Mouse (Mus musculus): ENCODE data around the gene Syn2. TPM values are rescaled to one million over a fixed set of nuclear protein-coding genes. Genes with fewer than 3 reads are reported as not detected.

The Syn2 gene
- total RNA-seq, 4 experiments from 2014 or later = 18.0 to 39.1 (median 25.6) TPM

DNA sequence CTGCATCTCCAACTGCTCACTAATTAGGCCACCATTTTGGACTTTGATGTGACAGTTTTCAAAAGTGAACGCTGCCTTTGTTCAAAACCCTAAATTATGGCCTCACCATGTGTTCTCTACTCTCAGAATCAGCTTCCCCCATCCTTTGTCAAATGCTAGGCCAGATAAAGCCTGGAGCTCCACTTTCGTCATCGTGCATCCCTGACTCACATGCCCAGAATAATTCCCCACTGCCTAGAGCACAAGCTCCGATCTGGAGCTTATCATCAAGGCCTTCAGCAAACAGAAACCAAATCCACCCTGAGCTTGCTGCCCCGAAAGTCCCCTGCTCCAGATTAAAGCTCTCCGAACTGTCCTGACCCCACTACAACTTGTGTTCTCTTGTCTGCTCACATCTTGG is 157.9 kb downstream of the Syn2 start:
- DNase-seq = no peak

DNA sequence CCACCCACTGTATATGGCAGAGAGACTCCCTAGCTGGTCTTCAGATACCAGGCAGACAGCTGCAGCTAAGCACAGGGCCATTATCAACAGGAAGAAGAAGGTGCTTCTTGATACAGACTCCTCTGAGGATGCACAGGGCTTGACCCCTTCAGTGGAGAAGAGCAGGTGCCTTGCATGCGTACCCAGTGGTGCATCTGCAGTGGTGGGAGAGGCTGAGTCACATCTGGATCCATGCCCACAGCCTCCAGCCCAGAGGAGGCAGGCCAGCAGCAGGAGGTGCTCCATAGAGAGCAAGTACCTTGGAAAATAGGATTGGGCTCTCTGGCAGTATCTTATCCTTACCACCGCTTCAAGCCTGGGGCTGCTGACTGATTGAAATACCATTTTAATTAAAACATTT is 159.2 kb downstream of the Syn2 start:
- no peak for DNase-seq

DNA sequence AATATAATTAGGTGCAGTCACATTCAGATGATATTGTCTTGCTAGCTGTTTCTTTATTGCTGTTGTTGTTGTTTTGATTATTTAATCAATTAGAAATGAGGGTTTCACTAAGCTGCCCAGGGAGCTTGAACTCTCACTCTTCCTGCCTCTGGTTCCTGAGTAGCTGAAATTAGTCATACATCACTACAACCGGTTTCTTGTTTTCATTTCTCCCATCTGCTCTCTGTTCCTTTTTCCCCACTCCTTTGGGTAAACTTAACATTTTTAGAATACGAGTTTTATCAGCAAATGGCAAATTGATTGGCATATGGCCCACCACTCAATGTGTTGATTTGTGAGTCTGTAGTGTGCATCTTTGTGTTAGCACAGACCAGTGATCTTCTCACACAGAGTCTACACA is 172.4 kb downstream of the Syn2 start:
- no peak for DNase-seq

DNA sequence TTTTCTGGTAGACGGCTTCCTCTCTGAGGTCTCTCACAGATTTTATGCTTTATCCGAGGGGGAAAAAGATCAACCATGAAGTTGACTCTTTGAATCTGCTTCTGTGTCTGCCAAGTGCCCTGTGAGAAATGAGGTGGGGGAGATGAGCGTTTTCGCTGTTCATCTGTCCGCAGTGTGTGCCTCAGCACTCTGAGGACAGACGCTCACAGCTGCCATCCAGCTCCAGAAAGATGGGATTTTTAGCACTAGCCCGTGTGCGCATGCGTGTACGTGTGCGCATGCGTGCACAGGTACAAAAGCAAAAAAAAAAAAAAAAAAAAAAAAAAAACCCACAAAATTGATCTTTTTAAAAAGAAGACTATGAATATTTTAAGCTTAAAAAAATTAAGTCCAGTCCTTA is 178.1 kb downstream of the Syn2 start:
- no peak for DNase-seq

DNA sequence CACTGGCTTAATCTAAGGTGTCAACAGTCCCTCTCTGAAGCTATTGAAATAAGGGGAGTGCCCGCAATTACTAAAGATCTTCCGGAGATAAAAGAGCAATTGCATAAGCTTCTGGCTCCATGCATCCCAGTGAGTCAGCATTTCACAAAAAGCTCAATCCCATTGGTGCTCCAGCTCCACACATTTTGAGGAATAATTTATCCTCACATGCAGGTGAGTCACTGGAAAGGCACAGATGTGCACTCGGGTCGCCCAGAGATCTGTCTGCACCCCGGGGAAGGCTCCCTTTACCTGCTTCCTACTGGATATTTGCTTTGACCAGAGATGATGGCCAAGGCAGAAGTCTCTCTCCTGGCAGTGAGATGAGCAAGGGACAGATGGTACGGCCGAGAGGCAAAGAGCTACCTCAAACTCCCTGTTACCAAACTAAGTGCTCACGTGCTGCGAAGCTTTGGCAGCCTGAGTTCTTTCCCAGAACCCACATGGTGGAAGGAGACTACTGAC is 178.6 kb downstream of the Syn2 start:
- no peak for DNase-seq

DNA sequence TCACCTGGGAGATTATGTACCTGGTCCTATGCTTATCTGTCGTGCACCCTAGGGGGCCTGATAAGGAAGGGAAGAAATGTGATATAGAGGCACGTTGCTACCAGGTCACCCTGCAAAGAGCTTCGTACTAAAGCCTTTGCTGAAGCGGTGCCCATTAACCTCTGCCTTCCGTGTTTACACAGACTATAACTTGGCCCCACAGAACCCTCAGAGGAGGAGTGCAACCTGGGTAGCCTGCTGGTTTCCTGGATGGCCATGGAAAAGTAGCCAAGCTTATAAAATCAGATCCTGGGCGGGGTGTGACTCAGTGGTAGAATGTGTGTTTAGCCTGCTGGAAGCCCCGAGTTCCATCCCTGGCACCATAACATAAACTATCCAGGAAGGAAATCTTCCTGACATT is 179.2 kb downstream of the Syn2 start:
- DNase-seq = no peak

DNA sequence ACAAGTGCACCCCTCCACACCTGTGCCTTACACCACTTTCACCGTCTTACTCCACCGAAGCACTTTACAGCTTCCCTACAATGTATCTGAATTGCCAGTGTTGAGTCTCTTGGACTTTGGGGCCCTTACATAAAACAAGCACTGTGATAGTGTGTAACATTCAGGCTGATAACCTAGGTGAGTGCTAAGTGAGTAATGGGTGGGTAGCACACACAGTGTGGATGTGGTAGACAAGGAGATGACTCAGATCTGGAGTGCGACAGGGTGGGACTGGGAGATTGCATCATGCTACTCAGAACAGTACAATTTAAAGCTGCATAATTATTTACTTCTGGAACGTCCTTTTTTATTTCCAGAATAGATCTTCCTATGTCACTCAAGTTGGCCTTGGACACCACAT is 181.1 kb downstream of the Syn2 start:
- DNase-seq = no peak

DNA sequence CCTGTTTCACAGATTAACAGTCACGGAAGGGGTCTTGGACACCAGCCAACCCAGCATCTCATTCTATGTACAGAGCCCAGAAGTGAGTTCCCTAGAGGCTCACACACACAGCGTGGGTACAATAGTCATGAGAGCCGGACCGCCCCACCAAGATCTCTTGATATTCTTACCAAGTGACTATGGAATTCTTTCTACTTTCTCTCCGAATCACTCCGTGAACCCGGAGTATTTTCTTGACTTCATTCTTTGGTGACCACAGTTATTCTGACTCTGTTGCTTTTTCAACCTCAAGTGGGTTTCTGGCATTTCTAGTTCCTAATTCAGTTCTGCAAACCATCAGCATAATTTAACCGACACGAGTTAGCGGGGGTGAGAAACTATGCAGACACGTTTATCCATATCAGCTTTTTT is 182.1 kb downstream of the Syn2 start:
- DNase-seq = no peak

DNA sequence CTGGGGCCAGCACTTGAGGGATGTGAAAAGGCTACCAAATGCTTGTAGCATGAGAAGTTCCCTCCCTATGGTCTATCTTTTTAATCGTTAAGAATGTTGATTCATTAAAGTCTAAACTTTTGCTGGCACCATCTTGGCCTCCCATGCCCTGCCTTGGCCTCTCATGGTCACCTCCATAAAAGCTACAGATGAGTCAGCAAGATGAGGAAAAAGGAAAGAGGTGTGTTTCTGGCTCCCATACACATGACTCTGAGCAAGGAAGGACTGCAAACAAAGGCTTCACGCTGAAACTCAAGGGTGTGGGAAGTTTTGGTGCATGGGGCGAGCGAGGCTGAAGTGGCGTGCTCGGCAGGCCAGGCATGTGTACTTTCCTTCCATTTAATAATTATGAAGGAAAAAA is 184.1 kb downstream of the Syn2 start:
- DNase-seq = no peak

DNA sequence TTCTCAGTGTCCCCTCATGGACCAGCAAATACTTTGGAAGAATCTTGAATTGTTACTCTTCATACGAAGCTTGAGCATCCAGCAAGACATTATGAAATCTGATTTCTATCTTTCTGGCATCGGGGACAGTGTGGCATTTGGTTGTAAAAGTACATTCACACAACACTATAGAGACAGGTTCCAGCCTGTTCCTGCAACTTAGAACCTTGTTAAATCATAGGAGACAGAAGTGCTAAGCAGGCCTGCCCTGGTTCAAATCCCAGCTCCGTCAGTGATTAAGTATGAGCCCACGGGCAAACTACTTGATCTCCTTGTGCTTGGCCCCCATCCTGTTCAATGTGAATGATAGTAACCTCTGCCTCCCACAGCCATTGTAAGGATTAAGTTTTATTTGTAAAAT is 185.0 kb downstream of the Syn2 start:
- DNase-seq = no peak

DNA sequence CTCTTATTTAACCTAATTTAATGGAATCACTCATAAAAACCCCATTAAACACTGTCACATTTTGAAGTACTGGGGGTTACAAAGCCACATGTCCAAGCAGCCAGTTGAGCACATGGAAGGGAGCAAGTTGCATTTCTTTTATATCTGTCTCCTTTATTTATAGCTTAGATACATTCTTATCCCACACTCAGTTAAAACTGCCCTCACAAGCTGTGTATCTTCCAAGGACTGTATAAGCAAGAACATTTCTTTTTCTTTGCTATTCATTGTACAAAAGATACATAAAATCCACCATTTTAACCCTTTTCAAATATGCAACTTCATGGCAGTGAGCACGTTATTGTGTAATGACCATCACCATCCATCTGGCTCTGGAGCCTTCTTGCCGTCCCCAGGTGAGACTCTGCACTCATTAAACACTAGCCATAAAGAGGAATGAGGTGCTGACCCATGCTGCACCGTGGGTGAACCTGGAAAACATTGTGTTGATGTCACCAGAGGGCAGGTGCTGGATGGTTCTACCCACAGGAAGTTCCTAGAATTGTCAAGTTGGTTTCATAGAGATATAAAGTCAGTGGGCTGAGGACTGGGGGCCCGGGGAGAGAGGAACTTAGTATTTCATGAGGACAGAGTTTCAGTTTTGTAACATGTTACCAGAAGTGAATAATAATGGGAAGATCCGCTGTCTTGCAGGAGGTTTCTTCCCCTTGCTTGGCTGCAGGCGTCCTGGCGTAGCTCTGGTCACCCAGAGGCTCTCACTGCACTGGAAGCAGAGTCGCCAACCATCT is 186.4 kb downstream of the Syn2 start:
- DNase-seq = no peak

DNA sequence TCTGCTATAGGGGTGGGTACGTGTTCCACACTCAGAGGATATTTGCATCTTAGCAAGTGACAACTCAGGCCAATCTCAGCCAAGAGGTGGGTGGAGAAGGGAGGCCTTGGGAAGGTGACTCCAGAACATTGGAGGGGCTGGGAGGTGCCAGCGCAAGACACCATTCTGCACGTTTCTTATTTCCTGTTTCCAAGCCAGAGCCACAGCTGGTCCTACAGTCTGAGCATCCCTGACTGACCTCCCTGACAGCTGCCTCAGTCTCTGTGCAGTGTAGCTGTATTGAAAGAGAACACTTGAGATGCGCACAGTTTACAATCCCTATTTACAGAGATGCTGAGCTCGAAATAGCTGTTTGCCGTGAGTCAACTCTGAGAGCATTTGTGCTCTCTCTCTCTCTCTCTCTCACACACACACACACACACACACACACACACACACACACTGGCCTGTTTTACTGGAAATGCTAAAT is 187.2 kb downstream of the Syn2 start:
- DNase-seq = no peak

DNA sequence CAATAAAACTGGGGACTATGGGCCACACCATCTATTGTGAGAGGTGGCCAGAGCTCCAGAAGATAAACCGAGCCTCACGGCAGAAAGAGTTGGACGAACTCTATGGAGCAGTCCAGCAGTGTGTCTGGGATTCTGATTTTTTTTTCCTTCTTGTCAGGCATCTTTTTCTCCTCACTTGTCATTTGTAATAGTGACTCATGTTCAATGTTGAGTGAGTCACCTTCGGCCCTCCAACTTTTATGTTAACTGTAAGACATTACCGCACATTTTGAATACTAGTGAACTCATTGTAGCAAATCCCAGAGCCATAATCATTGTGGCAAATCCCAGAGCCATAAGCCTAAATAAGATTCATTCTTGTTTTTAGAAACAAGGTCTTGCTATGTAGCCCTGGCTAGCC is 188.3 kb downstream of the Syn2 start:
- DNase-seq = no peak

DNA sequence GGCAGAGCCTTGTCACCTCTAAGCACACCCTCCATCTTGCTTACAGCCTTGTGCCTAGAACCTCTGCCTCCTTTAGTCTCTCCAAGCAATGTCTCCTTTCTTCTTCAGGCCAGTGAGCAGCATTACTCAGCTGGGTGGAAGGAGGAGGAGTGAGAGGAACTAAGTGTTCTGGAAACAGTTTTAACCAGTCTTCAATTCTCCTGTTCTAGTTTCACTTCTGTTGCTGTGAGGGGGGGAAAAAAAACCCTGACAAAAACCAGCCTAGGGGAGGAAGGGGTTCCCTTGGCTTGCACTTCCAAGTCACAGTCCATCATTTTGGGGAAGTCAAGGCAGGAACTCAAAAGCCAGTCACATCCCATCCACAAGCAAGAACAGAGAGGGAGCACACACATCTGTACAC is 196.3 kb downstream of the Syn2 start:
- no peak for DNase-seq

Small RNA genes within 50 kb of the gene (microRNA-seq; reads per million reads assigned to microRNA genes)
- 0 reads per million in 2 experiments for gene Gm24767

Other genes starting within 250 kb of the Syn2 start
- 10 to 100 TPM; 43.0 to 49.5 (median 45.6) TPM for gene Vgll4, start 164.9 kb upstream of the Syn2 start, total RNA-seq (2022)
- 10 to 100 TPM; 13.3 to 25.8 (median 17.0) TPM for gene Tamm41, start 97.0 kb upstream of the Syn2 start, total RNA-seq (2022)
- not detected for gene Gm17482, start 92.4 kb downstream of the Syn2 start, total RNA-seq (2022)
- 10 to 100 TPM in 1 of 4 experiments, 1 to 10 TPM in 2, under 1 TPM in 1; 0.94 to 11.5 (median 2.9) TPM for gene Timp4, start 117.3 kb downstream of the Syn2 start, total RNA-seq (2022)
- gene Pparg, start 226.0 kb downstream of the Syn2 start, total RNA-seq (2022) = 10 to 100 TPM; 15.0 to 49.3 (median 27.3) TPM

Measured in adrenal gland, adult 8-10 months (tissue).